Mouse (Mus musculus): Measurements from ENCODE around the gene Aldh3b1.

The Aldh3b1 gene

GRCm38 (mm10) chr19:3875045-3875444, 54.6 kb downstream of the Aldh3b1 start:
- no peak for DNase-seq

GRCm38 (mm10) chr19:3872373-3872772, 57.2 kb downstream of the Aldh3b1 start:
- no peak for DNase-seq

GRCm38 (mm10) chr19:3871468-3871867, 58.1 kb downstream of the Aldh3b1 start:
- no peak for DNase-seq

GRCm38 (mm10) chr19:3868290-3868689, 61.3 kb downstream of the Aldh3b1 start:
- no peak for DNase-seq

- no peak for DNase-seq
Observed at GRCm38 (mm10) chr19:3864960-3865359, 64.6 kb downstream of the Aldh3b1 start.

Data from lung, postnatal 36 days (tissue).